Mouse (Mus musculus) neutrophil, adult 5-6 weeks (primary cell): ENCODE measurements around the gene Fshr. TPM values are rescaled to one million over a fixed set of nuclear protein-coding genes. Genes with fewer than 3 reads are reported as not detected.

Experiments used
- ATAC-seq: fragments of 151-379, 151-347 bp; 2 replicates; pipeline ENCODE4 v1.8.0; 2017; ENCODE audit warnings: mild to moderate bottlenecking, moderate TSS enrichment; ENCODE audit not compliant: insufficient number of reproducible peaks, poor library complexity, low FRiP score, severe bottlenecking; ENCODE audit errors: extremely low read depth
- total RNA-seq: library from RNA; stranded (forward); fragments of 200-1000 nt; gene quantifications from 2 replicates; pipeline ENCODE4 v1.2.3, GENCODE M21; 2017

Fshr gene
- total RNA-seq, 1 experiment from 2014 or later: not detected

GRCm38 (mm10) chr17:89046016-89046415 is 154.5 kb downstream of the Fshr start:
- no peak for ATAC-seq

- ATAC-seq: no peak
Measured at GRCm38 (mm10) chr17:89036723-89037122, 163.8 kb downstream of the Fshr start.

GRCm38 (mm10) chr17:89036049-89036448 is 164.4 kb downstream of the Fshr start:
- ATAC-seq: no peak

GRCm38 (mm10) chr17:89034627-89035026 is 165.8 kb downstream of the Fshr start:
- ATAC-seq: no peak

GRCm38 (mm10) chr17:89032981-89033380 is 167.5 kb downstream of the Fshr start:
- ATAC-seq: no peak

- ATAC-seq: no peak
Measured at GRCm38 (mm10) chr17:89019518-89019917, 181.0 kb downstream of the Fshr start.

- ATAC-seq: no peak
Measured at GRCm38 (mm10) chr17:89017002-89017401, 183.5 kb downstream of the Fshr start.

- ATAC-seq: no peak
Measured at GRCm38 (mm10) chr17:89013691-89014090, 186.8 kb downstream of the Fshr start.

- no peak for ATAC-seq
Measured at GRCm38 (mm10) chr17:89009117-89009516, 191.4 kb downstream of the Fshr start.

GRCm38 (mm10) chr17:89008680-89009079 is 191.8 kb downstream of the Fshr start:
- ATAC-seq: no peak

GRCm38 (mm10) chr17:89005959-89006358 is 194.5 kb downstream of the Fshr start:
- no peak for ATAC-seq

- ATAC-seq: no peak
Measured at GRCm38 (mm10) chr17:88999907-89000306, 200.6 kb downstream of the Fshr start.

GRCm38 (mm10) chr17:88998243-88998642 is 202.2 kb downstream of the Fshr start:
- no peak for ATAC-seq

GRCm38 (mm10) chr17:88991238-88991637 is 209.2 kb downstream of the Fshr start:
- no peak for ATAC-seq

- ATAC-seq: no peak
Measured at GRCm38 (mm10) chr17:88980708-88981355, 219.6 kb downstream of the Fshr start.

- no peak for ATAC-seq
Measured at GRCm38 (mm10) chr17:88974538-88974937, 225.9 kb downstream of the Fshr start.

- no peak for ATAC-seq
Measured at GRCm38 (mm10) chr17:88966028-88966427, 234.4 kb downstream of the Fshr start.

- ATAC-seq: no peak
Measured at GRCm38 (mm10) chr17:88954011-88954410, 246.5 kb downstream of the Fshr start.

GRCm38 (mm10) chr17:88938153-88938681 is 262.3 kb downstream of the Fshr start:
- no peak for ATAC-seq

- no peak for ATAC-seq
Measured at GRCm38 (mm10) chr17:88937341-88938152, 262.9 kb downstream of the Fshr start.
